Mouse (Mus musculus): Measurements from ENCODE around the gene Trank1. TPM values are rescaled to one million over a fixed set of nuclear protein-coding genes. Genes with fewer than 3 reads are reported as not detected.

Gene Trank1
- total and polyA plus RNA-seq, 3 experiments = 0.04 TPM; not detected in 2

- no peaks in the 10 kb centered on the region for H3K4me1 ChIP-seq (ENCODE audit: control insufficient read depth, insufficient read depth, low read length)
- WGBS = 61% methylated on average over 1 of the region's 1 CpGs
- H3K9ac ChIP-seq (ENCODE audit: low read depth, low read length) = no peak overlapping the region
- DNase-seq = no peak
- no peaks in the 10 kb centered on the region for H3K79me2 ChIP-seq (replicated peaks; ENCODE audit: control insufficient read depth, insufficient read depth, low read length)
- no peak overlapping the region for H3K4me3 ChIP-seq
- no peaks in the 10 kb centered on the region for H3K27me3 ChIP-seq (ENCODE audit: control insufficient read depth, insufficient read depth, low read length)
- TF ChIP-seq EP300 (IDR thresholded peaks at IDR 0.05; ENCODE audit: insufficient read depth, low read depth, low read length) = no peak
- no peak for TF ChIP-seq POLR2A (IDR thresholded peaks at IDR 0.05; ENCODE audit: insufficient read depth, low read depth, low read length)
- no peak for TF ChIP-seq CTCF (IDR thresholded peaks at IDR 0.05)
- no peak overlapping the region for H3K27ac ChIP-seq
- no peaks in the 10 kb centered on the region for H3K36me3 ChIP-seq (ENCODE audit: control insufficient read depth, insufficient read depth, low read length)
- intact Hi-C loops (cut with DNase I) = no loop called here
Measured at GRCm38 (mm10) chr9:111351641-111352040, 40.1 kb downstream of the Trank1 start.

DNA sequence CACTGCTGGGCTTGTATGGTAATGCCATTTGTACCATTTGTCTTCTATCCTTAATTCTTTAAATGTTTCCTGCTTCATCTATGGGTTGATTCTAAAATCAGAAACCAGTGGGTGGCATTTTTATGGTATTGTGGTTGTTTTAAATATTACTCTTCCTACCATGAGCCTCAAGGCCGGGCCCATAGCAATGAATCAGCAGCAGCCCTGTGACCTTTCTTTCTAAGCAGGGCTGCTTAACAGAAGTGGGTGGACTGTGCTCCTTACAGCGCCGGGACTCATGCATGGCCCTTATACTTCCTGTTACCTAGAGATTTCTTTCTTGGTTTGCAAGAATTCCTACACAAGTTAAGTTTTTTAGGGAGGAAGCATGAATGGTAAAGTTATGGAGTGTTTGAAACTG lies 41.1 kb downstream of the Trank1 start:
- no peak for DNase-seq
- no peaks in the 10 kb centered on the region for H3K27me3 ChIP-seq (ENCODE audit: control insufficient read depth, insufficient read depth, low read length)
- H3K79me2 ChIP-seq (replicated peaks; ENCODE audit: control insufficient read depth, insufficient read depth, low read length) = no peaks in the 10 kb centered on the region
- H3K36me3 ChIP-seq (ENCODE audit: control insufficient read depth, insufficient read depth, low read length) = no peaks in the 10 kb centered on the region
- H3K4me3 ChIP-seq = no peak overlapping the region
- no peak for TF ChIP-seq CTCF (IDR thresholded peaks at IDR 0.05)
- TF ChIP-seq EP300 (IDR thresholded peaks at IDR 0.05; ENCODE audit: insufficient read depth, low read depth, low read length) = no peak
- TF ChIP-seq POLR2A (IDR thresholded peaks at IDR 0.05; ENCODE audit: insufficient read depth, low read depth, low read length) = no peak
- H3K9ac ChIP-seq (ENCODE audit: low read depth, low read length) = no peak overlapping the region
- intact Hi-C loops (cut with DNase I) = no loop called here
- H3K4me1 ChIP-seq (ENCODE audit: control insufficient read depth, insufficient read depth, low read length) = no peaks in the 10 kb centered on the region
- H3K27ac ChIP-seq = no peak overlapping the region
- WGBS = 75% methylated on average over 3 of the region's 3 CpGs

DNA sequence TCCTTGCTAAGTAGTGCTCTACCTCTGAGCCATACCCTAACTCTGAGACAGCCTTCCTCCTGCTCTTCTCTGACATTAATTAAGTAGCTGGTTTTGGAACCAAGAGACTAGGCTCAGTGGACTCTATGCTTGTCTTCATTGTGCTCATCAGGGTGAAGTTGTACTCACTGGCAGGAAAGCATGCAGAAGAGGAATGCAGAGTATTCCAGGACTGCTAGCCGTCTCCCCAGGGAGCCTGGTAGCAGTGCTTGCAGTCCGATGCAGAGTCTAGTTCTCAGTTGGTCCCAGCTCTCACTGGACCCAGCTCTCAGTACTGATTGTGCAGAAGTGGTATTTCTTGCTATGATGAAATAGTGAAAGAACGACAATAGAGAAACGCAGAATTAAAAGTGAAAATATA lies 43.5 kb downstream of the Trank1 start:
- WGBS = 30% methylated on average over 4 of the region's 4 CpGs
- Histone ChIP-seq H3K27me3 (ENCODE audit: control insufficient read depth, insufficient read depth, low read length) (no peaks in the 10 kb centered on the region), H3K4me3 (no peak overlapping the region), H3K4me1 (ENCODE audit: control insufficient read depth, insufficient read depth, low read length) (no peaks in the 10 kb centered on the region), H3K9ac (ENCODE audit: low read depth, low read length) (no peak overlapping the region), H3K27ac (no peak overlapping the region), H3K36me3 (ENCODE audit: control insufficient read depth, insufficient read depth, low read length) (no peaks in the 10 kb centered on the region), H3K79me2 (replicated peaks; ENCODE audit: control insufficient read depth, insufficient read depth, low read length) (no peaks in the 10 kb centered on the region)
- no peak for DNase-seq
- TF ChIP-seq CTCF (IDR thresholded peaks at IDR 0.05) (no peak), EP300 (IDR thresholded peaks at IDR 0.05; ENCODE audit: insufficient read depth, low read depth, low read length) (no peak), POLR2A (IDR thresholded peaks at IDR 0.05; ENCODE audit: insufficient read depth, low read depth, low read length) (no peak)
- intact Hi-C loops (cut with DNase I) = no loop called here

GRCm38 (mm10) chr9:111356386-111356785 lies 44.8 kb downstream of the Trank1 start:
- H3K27me3 ChIP-seq (ENCODE audit: control insufficient read depth, insufficient read depth, low read length) = no peaks in the 10 kb centered on the region
- no peak overlapping the region for H3K9ac ChIP-seq (ENCODE audit: low read depth, low read length)
- TF ChIP-seq CTCF (IDR thresholded peaks at IDR 0.05) = peak; percentile 68
- no peak for TF ChIP-seq POLR2A (IDR thresholded peaks at IDR 0.05; ENCODE audit: insufficient read depth, low read depth, low read length)
- no peaks in the 10 kb centered on the region for H3K36me3 ChIP-seq (ENCODE audit: control insufficient read depth, insufficient read depth, low read length)
- intact Hi-C loops (cut with DNase I) = loop anchor here (1.0 kb wide), 1 partner anchor 123 kb away; no protein-coding TSS in a partner anchor
- DNase-seq = no peak
- no peaks in the 10 kb centered on the region for H3K79me2 ChIP-seq (replicated peaks; ENCODE audit: control insufficient read depth, insufficient read depth, low read length)
- no peak overlapping the region for H3K27ac ChIP-seq
- no peak overlapping the region for H3K4me3 ChIP-seq
- WGBS = 37% methylated on average over 3 of the region's 3 CpGs
- no peaks in the 10 kb centered on the region for H3K4me1 ChIP-seq (ENCODE audit: control insufficient read depth, insufficient read depth, low read length)

DNA sequence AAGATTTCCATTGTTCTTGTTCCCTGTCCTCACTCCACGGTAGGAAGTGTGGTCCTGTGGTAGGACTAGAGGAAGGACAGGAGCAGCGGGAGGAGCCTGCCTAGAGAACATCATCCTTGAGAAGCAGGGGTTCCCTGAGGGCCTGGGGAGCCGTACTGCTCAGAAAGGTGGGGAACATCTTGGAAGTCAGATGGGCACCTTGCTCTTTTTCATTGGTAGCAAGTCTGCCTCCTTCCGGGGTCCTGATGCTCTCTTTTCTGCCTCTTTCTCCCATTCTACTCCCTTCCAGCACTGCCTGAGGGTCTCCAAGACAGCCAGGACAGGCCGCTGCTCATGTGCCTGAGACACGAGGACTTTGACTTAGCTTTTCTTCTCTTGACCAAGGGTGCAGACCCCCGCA lies 52.1 kb downstream of the Trank1 start:
- no peaks in the 10 kb centered on the region for H3K79me2 ChIP-seq (replicated peaks; ENCODE audit: control insufficient read depth, insufficient read depth, low read length)
- DNase-seq = no peak
- H3K27me3 ChIP-seq (ENCODE audit: control insufficient read depth, insufficient read depth, low read length) = no peaks in the 10 kb centered on the region
- no peak overlapping the region for H3K27ac ChIP-seq
- no peaks in the 10 kb centered on the region for H3K36me3 ChIP-seq (ENCODE audit: control insufficient read depth, insufficient read depth, low read length)
- H3K4me1 ChIP-seq (ENCODE audit: control insufficient read depth, insufficient read depth, low read length) = no peaks in the 10 kb centered on the region
- TF ChIP-seq POLR2A (IDR thresholded peaks at IDR 0.05; ENCODE audit: insufficient read depth, low read depth, low read length) (no peak), CTCF (IDR thresholded peaks at IDR 0.05) (no peak), EP300 (IDR thresholded peaks at IDR 0.05; ENCODE audit: insufficient read depth, low read depth, low read length) (no peak)
- intact Hi-C loops (cut with DNase I) = no loop called here
- H3K4me3 ChIP-seq = no peak overlapping the region
- no peak overlapping the region for H3K9ac ChIP-seq (ENCODE audit: low read depth, low read length)
- 67% methylated on average over 7 of the region's 7 CpGs for WGBS

GRCm38 (mm10) chr9:111367713-111368112 lies 56.2 kb downstream of the Trank1 start:
- H3K4me3 ChIP-seq = no peak overlapping the region
- no peaks in the 10 kb centered on the region for H3K79me2 ChIP-seq (replicated peaks; ENCODE audit: control insufficient read depth, insufficient read depth, low read length)
- DNase-seq = no peak
- H3K27ac ChIP-seq = no peak overlapping the region
- H3K27me3 ChIP-seq (ENCODE audit: control insufficient read depth, insufficient read depth, low read length) = no peaks in the 10 kb centered on the region
- H3K4me1 ChIP-seq (ENCODE audit: control insufficient read depth, insufficient read depth, low read length) = no peaks in the 10 kb centered on the region
- intact Hi-C loops (cut with DNase I) = no loop called here
- H3K36me3 ChIP-seq (ENCODE audit: control insufficient read depth, insufficient read depth, low read length) = no peaks in the 10 kb centered on the region
- TF ChIP-seq CTCF (IDR thresholded peaks at IDR 0.05) = no peak
- no peak for TF ChIP-seq EP300 (IDR thresholded peaks at IDR 0.05; ENCODE audit: insufficient read depth, low read depth, low read length)
- TF ChIP-seq POLR2A (IDR thresholded peaks at IDR 0.05; ENCODE audit: insufficient read depth, low read depth, low read length) = no peak
- 78% methylated on average over 2 of the region's 2 CpGs for WGBS
- H3K9ac ChIP-seq (ENCODE audit: low read depth, low read length) = no peak overlapping the region

All from heart, adult 2 months (tissue).